Mouse (Mus musculus): Measurements from ENCODE around the gene Fzd7. TPM values are rescaled to one million over a fixed set of nuclear protein-coding genes. Genes with fewer than 3 reads are reported as not detected.

Fzd7 gene
- polyA plus RNA-seq, 1 experiment from 2014 or later: 2.8 TPM

DNA sequence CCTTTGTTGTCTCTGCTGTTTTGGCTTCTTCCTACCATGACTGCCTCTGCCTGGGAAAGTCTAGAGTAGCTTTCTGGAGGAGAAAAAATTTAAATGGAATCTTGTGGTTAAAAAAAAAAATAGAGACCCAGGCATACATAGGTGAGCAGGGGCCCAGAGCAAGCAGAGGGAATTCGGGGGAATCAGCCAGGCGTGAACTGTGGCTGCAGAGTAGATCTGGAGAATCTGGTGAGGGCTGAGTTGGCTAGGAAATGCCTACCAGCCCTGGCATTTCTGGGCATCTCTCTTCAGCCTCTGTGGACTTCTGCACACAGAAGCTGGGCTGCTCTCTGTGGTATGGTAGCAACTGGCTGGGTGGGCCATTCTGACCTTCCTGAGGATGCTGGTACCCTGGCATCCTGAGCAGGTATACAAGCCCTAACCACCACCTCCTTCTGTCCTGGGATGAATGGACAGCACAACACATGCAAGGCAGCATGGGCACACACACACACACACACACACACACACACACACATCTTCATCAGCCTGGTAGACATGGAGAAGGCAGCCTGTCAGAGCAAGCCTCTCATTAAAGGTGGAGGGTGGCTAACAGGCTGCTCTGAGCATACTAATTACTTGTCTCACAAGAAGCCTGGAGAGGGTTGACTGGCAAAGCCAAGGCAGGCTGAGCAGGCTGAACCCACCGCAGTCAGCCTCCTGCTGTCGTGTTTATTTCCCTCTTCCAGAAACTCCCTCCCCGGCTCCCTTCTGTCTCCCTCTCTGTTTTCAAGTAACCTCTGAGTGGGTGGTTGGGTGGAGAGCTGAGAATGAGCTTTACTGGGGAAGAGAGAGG, 53.0 kb downstream of the Fzd7 start:
- Histone ChIP-seq H3K9ac (no peak overlapping the region), H3K27ac (replicated peaks) (peak overlapping the region; percentile 50), H3K27me3 (no peaks in the 10 kb centered on the region), H3K4me2 (no peak overlapping the region), H3K4me3 (no peak overlapping the region), H3K9me3 (no peaks in the 10 kb centered on the region), H3K36me3 (no peaks in the 10 kb centered on the region), H3K4me1 (replicated peaks) (peaks cover 9% of the 10 kb centered on the region)
- WGBS: 26% methylated on average over 5 of the region's 5 CpGs
- peak; percentile 81 for ATAC-seq (ENCODE audit: low FRiP score, low read depth)

Other genes starting within 250 kb of the Fzd7 start
- gene Als2, start 245.2 kb upstream of the Fzd7 start, polyA plus RNA-seq (2015; fragmentation: Nextera tagmentation; extraction: Ambion mirVana): 18.2 and 19.9 TPM in 2 replicates
- 1.0 and 1.6 TPM in 2 replicates for gene Cdk15, start 225.5 kb upstream of the Fzd7 start, polyA plus RNA-seq (2015; fragmentation: Nextera tagmentation; extraction: Ambion mirVana)
- gene Gm973, start 33.8 kb downstream of the Fzd7 start, polyA plus RNA-seq (2015; fragmentation: Nextera tagmentation; extraction: Ambion mirVana): 8.1 and 9.4 TPM in 2 replicates
- 312 TPM in 2 replicates for gene Sumo1, start 188.4 kb downstream of the Fzd7 start, polyA plus RNA-seq (2015; fragmentation: Nextera tagmentation; extraction: Ambion mirVana)
- gene Nop58, start 202.5 kb downstream of the Fzd7 start, polyA plus RNA-seq (2015; fragmentation: Nextera tagmentation; extraction: Ambion mirVana): 141 and 145 TPM in 2 replicates